Mouse (Mus musculus) stomach, postnatal 0 days (tissue): ENCODE data around the gene Rnf38. TPM values are rescaled to one million over a fixed set of nuclear protein-coding genes. Genes with fewer than 3 reads are reported as not detected.
A peak's percentile ranks its signal among the peaks of the same experiment; 100 is the strongest.

Experiments used
- ATAC-seq: fragments of 200-750 bp; cut with Nextera tagmentation; 2 replicates; pipeline ENCODE4 v1.8.0; 2017; ENCODE audit not compliant: low FRiP score, low TSS enrichment
- DNase-seq: peaks from one replicate; pipeline ENCODE4 v3.0.0-alpha.2; 2016; ENCODE audit warnings: low spot score
- H3K27ac ChIP-seq: fragments of 300-500 bp; sonication (generic); replicated peaks from 2 replicates; pipeline ENCODE4 v1.5.1; 2014; ENCODE audit warnings: mild to moderate bottlenecking, control low read depth
- H3K27me3 ChIP-seq: fragments of 300-500 bp; sonication (generic); 2 replicates; pipeline ENCODE4 v1.6.1; 2014; ENCODE audit warnings: low read length; ENCODE audit not compliant: control insufficient read depth, insufficient read depth
- H3K36me3 ChIP-seq: fragments of 300-500 bp; sonication (generic); 2 replicates; pipeline ENCODE4 v1.6.1; 2014; ENCODE audit warnings: low read length, mixed read lengths; ENCODE audit not compliant: control insufficient read depth, insufficient read depth
- H3K4me1 ChIP-seq: fragments of 300-500 bp; sonication (generic); replicated peaks from 2 replicates; pipeline ENCODE4 v1.6.1; 2014; ENCODE audit warnings: antibody characterized with exemption; ENCODE audit not compliant: control insufficient read depth, insufficient read depth
- H3K4me2 ChIP-seq: fragments of 300-500 bp; sonication (generic); replicated peaks from 2 replicates; pipeline ENCODE4 v1.6.1; 2014; ENCODE audit warnings: low read depth, mild to moderate bottlenecking, control low read depth, moderate library complexity
- H3K4me3 ChIP-seq: fragments of 300-500 bp; sonication (generic); 2 replicates; pipeline ENCODE4 v1.5.1; 2014; ENCODE audit warnings: low read depth, low read length, control low read depth
- H3K9ac ChIP-seq: fragments of 300-500 bp; sonication (generic); 2 replicates; pipeline ENCODE4 v1.6.1; 2014; ENCODE audit warnings: mild to moderate bottlenecking, low read length, control low read depth, mixed read lengths
- H3K9me3 ChIP-seq: fragments of 300-500 bp; sonication (generic); 2 replicates; pipeline ENCODE4 v1.6.1; 2016; ENCODE audit warnings: low read length; ENCODE audit not compliant: control insufficient read depth
- CTCF ChIP-seq: IDR thresholded peaks from 2 replicates; pipeline ENCODE4 v1.5.1; 2016; ENCODE audit warnings: antibody characterized with exemption, low read depth, mild to moderate bottlenecking, moderate library complexity
- EP300 ChIP-seq: optimal IDR thresholded peaks from 2 replicates; pipeline ENCODE3; 2016; ENCODE audit warnings: antibody characterized with exemption
- WGBS: fragments of 180-500 bp; shearing (Covaris S2); extraction: QIAGEN DNeasy Blood & Tissue Kit; methylation state at CpG from one replicate; pipeline ENCODE4 v1.1.7; 2014; 5-methylcytosine and 5-hydroxymethylcytosine counted together
- polyA plus RNA-seq: library from polyadenylated mRNA; unstranded; fragments of >200 nt; fragmentation: Nextera tagmentation; extraction: Ambion mirVana; gene quantifications from 2 replicates; pipeline ENCODE4 v1.2.1, GENCODE M21; 2015

Gene Rnf38
- polyA plus RNA-seq, 1 experiment from 2014 or later, result 6.3 TPM

GRCm38 (mm10) chr4:44260244-44260643 is 26.7 kb upstream of the Rnf38 start:
- no peaks in the 10 kb centered on the region for H3K4me1 ChIP-seq
- H3K4me3 ChIP-seq, result no peak overlapping the region
- H3K4me2 ChIP-seq, result no peak overlapping the region
- ATAC-seq (no peak), DNase-seq (peak; percentile 80)
- H3K9ac ChIP-seq, result no peak overlapping the region
- H3K27ac ChIP-seq, result no peak overlapping the region
- H3K9me3 ChIP-seq, result no peaks in the 10 kb centered on the region
- TF ChIP-seq EP300 (no peak), CTCF (no peak)
- H3K27me3 ChIP-seq, result no peaks in the 10 kb centered on the region
- H3K36me3 ChIP-seq, result no peaks in the 10 kb centered on the region
- 3% methylated on average over 10 of the region's 10 CpGs for WGBS

- ATAC-seq (no peak), DNase-seq (no peak)
- Histone ChIP-seq H3K4me3 (no peak overlapping the region), H3K27ac (no peak overlapping the region), H3K4me1 (no peaks in the 10 kb centered on the region), H3K27me3 (no peaks in the 10 kb centered on the region), H3K9me3 (no peaks in the 10 kb centered on the region), H3K9ac (no peak overlapping the region), H3K4me2 (no peak overlapping the region), H3K36me3 (no peaks in the 10 kb centered on the region)
- WGBS, result 69% methylated on average over 4 of the region's 4 CpGs
- no peak for TF ChIP-seq EP300
- TF ChIP-seq CTCF, result no peak
Observed at GRCm38 (mm10) chr4:44259126-44259525, 25.5 kb upstream of the Rnf38 start.

GRCm38 (mm10) chr4:44254579-44254978 is 21.0 kb upstream of the Rnf38 start:
- Histone ChIP-seq H3K4me1 (no peaks in the 10 kb centered on the region), H3K4me2 (no peak overlapping the region), H3K36me3 (no peaks in the 10 kb centered on the region), H3K9me3 (no peaks in the 10 kb centered on the region), H3K27me3 (no peaks in the 10 kb centered on the region), H3K9ac (no peak overlapping the region), H3K27ac (no peak overlapping the region), H3K4me3 (no peak overlapping the region)
- ATAC-seq (no peak), DNase-seq (no peak)
- no peak for TF ChIP-seq CTCF
- no peak for TF ChIP-seq EP300
- 74% methylated on average over 5 of the region's 5 CpGs for WGBS

DNA sequence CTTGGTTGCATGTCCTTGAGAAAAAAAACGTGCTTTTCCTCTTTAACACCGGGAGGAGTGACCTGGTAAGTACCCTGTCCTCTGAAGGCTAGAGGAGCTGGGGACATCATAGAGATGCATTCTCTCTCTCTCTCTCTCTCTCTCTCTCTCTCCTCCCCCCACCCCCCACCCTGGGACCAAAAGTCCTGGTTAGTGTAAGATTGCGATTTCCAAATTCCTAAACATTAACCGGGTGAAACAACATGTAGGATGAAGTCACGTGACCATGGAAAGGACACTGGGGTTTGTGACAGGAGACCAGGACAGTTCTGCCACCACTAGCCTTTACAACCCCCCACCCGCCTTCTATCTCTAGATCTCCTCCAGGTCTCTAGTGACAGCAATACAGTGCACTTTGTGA is 19.6 kb upstream of the Rnf38 start:
- H3K9ac ChIP-seq, result no peak overlapping the region
- ATAC-seq, result no peak
- 7% methylated on average over 6 of the region's 6 CpGs for WGBS
- H3K27me3 ChIP-seq, result no peaks in the 10 kb centered on the region
- TF ChIP-seq EP300, result no peak
- TF ChIP-seq CTCF, result no peak
- H3K27ac ChIP-seq, result no peak overlapping the region
- no peak overlapping the region for H3K4me2 ChIP-seq
- H3K4me1 ChIP-seq, result no peaks in the 10 kb centered on the region
- no peaks in the 10 kb centered on the region for H3K36me3 ChIP-seq
- H3K9me3 ChIP-seq, result no peaks in the 10 kb centered on the region
- no peak overlapping the region for H3K4me3 ChIP-seq
- no peak for DNase-seq

GRCm38 (mm10) chr4:44251966-44252916 is 18.7 kb upstream of the Rnf38 start:
- DNase-seq (no peak), ATAC-seq (no peak)
- TF ChIP-seq EP300 (no peak), CTCF (no peak)
- Histone ChIP-seq H3K36me3 (no peaks in the 10 kb centered on the region), H3K4me2 (no peak overlapping the region), H3K4me1 (no peaks in the 10 kb centered on the region), H3K9ac (no peak overlapping the region), H3K27me3 (no peaks in the 10 kb centered on the region), H3K27ac (no peak overlapping the region), H3K9me3 (no peaks in the 10 kb centered on the region), H3K4me3 (no peak overlapping the region)
- 10% methylated on average over 13 of the region's 13 CpGs for WGBS

- DNase-seq, result no peak
- Histone ChIP-seq H3K27ac (no peak overlapping the region), H3K4me2 (no peak overlapping the region), H3K36me3 (no peaks in the 10 kb centered on the region), H3K27me3 (no peaks in the 10 kb centered on the region), H3K9me3 (no peaks in the 10 kb centered on the region), H3K4me1 (no peaks in the 10 kb centered on the region), H3K4me3 (no peak overlapping the region), H3K9ac (no peak overlapping the region)
- WGBS, result 81% methylated on average over 5 of the region's 5 CpGs
- TF ChIP-seq EP300 (no peak), CTCF (no peak)
- ATAC-seq, result no peak
Observed at GRCm38 (mm10) chr4:44251521-44251920, 17.9 kb upstream of the Rnf38 start.
